19 mouse cellular contexts compared by ENCODE assay signal in the genomic region with DNA sequence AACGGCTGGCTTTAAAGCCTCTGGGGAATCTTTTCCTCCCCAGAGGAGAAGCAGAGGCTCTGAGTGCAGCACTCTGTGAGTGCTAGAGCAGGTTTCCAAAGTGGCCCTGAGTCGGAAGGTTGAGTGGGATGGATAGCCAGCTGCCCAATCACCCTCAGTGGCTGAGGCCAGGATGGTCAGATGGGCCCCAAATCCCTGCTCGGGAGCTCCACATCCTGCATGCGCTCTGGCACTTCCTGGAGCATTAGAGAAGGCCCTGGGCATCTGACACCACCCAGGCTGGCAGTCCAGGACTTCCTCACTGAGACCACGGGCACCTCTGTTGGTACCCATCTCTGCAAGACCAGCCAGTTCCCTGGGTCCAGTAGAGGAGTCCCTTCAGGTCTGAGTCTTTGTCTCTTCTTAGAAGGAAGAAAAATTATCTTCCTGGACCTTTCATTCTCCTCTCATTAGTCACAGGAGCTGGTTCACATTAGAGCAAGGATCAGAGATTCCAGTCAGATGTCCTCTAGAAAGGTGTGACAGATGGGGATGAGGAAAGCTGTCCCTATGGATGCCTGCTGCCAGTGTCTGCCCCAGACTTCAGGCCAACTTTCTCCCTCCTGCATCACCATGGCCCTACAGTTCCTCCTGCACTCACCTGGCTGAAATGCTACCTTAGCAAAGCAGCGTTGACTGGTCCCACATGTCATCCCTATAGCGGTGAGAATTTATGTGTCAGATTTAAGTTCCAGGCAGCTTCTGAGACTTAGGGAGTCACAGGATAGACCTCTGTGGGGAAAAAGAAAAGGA. TPM values are rescaled to one million over a fixed set of nuclear protein-coding genes. Genes with fewer than 3 reads are reported as not detected.
DNase-seq lines count a peak whose midpoint lies in the region; ATAC-seq and TF ChIP-seq lines count a peak whose summit lies in the region.
"Had no signal": no experiment of that assay in that cellular context is flagged by ENCODE, and none has a peak within 500 bp of the region (broad histone marks: within the 10 kb centered on the region; RNA-seq: fewer than 3 reads in every experiment).

No protein-coding gene starts in this region.

- peak overlapping the region; percentile 52; the same call in 1 of the 2 replicates for H3K27ac ChIP-seq in heart, embryonic 10.5 days
- no peak overlapping the region for H3K27ac ChIP-seq in liver, postnatal 0 days (ENCODE audit: low read depth)
- H3K27ac ChIP-seq in liver, embryonic 11.5 days (ENCODE audit: low read depth, low read length): no peak overlapping the region
- H3K27ac ChIP-seq: embryonic facial prominence, embryonic 10.5 days; forebrain, embryonic 15.5 days; heart, embryonic 15.5 days; hindbrain, embryonic 13.5 days; hindbrain, postnatal 0 days had no signal

- ATAC-seq in liver, postnatal 0 days: no peak
- ATAC-seq in liver, embryonic 11.5 days (replicated peaks; ENCODE audit: low FRiP score): no peak
- ATAC-seq: forebrain, embryonic 15.5 days; hindbrain, postnatal 0 days had no signal

- DNase-seq in heart, embryonic 10.5 days (ENCODE audit: low spot score): peak; percentile 74
- DNase-seq in heart, postnatal 36 days: no peak
- DNase-seq in liver, postnatal 0 days: peak; percentile 9
- no peak for DNase-seq in liver, embryonic 11.5 days (ENCODE audit: low spot score)
- peak; percentile 5 for DNase-seq in thymus, postnatal 4 days
- DNase-seq in thymus, postnatal 14 days: no peak
- DNase-seq: adrenal gland, adult 2 months; adrenal gland, postnatal 25 days; cerebellum, adult 18-20 months; cerebellum, adult 9-11 months; cerebellum, postnatal 36 days; gastrocnemius, postnatal 36 days; heart, adult 18-20 months had no signal

- H3K4me2 ChIP-seq in liver, postnatal 0 days (ENCODE audit: low read depth, low read length): no peak overlapping the region
- H3K4me2 ChIP-seq in liver, embryonic 11.5 days: no peak overlapping the region
- H3K4me2 ChIP-seq: forebrain, embryonic 15.5 days; heart, embryonic 11.5 days; heart, embryonic 15.5 days; hindbrain, embryonic 13.5 days had no signal

- WGBS in heart, embryonic 10.5 days: 89% methylated on average over 7 of the region's 7 CpGs
- WGBS in liver, postnatal 0 days (ENCODE audit: insufficient replicate concordance): 62% methylated on average over 7 of the region's 7 CpGs
- 78% methylated on average over 7 of the region's 7 CpGs for WGBS in liver, embryonic 11.5 days

- TF ChIP-seq EP300 in liver, postnatal 0 days (IDR thresholded peaks at IDR 0.05; ENCODE audit: low read depth): no peak

- H3K4me3 ChIP-seq in heart, embryonic 10.5 days: no peak overlapping the region
- no peak overlapping the region for H3K4me3 ChIP-seq in liver, postnatal 0 days (ENCODE audit: low read depth, low read length)
- H3K4me3 ChIP-seq in liver, embryonic 11.5 days (ENCODE audit: low read depth, low read length): no peak overlapping the region
- H3K4me3 ChIP-seq: embryonic facial prominence, embryonic 10.5 days; forebrain, embryonic 15.5 days; heart, embryonic 15.5 days; hindbrain, embryonic 13.5 days had no signal

- no peak for TF ChIP-seq CTCF in liver, postnatal 0 days (IDR thresholded peaks at IDR 0.05; ENCODE audit: low read depth)

- no peak overlapping the region for H3K9ac ChIP-seq in liver, postnatal 0 days (replicated peaks)
- no peak overlapping the region for H3K9ac ChIP-seq in liver, embryonic 11.5 days (ENCODE audit: low read depth, low read length)
- H3K9ac ChIP-seq: forebrain, embryonic 15.5 days; heart, embryonic 15.5 days; hindbrain, embryonic 13.5 days had no signal

- H3K9me3 ChIP-seq in heart, embryonic 10.5 days: no peaks in the 10 kb centered on the region
- no peaks in the 10 kb centered on the region for H3K9me3 ChIP-seq in liver, postnatal 0 days (ENCODE audit: low read length)
- H3K9me3 ChIP-seq in liver, embryonic 11.5 days (ENCODE audit: control insufficient read depth, low read length): no peaks in the 10 kb centered on the region
- H3K9me3 ChIP-seq: embryonic facial prominence, embryonic 10.5 days; forebrain, embryonic 15.5 days; heart, embryonic 15.5 days; hindbrain, embryonic 13.5 days had no signal

- H3K27me3 ChIP-seq in heart, embryonic 10.5 days (ENCODE audit: insufficient read depth, poor library complexity, severe bottlenecking): no peaks in the 10 kb centered on the region
- H3K27me3 ChIP-seq in liver, postnatal 0 days (ENCODE audit: insufficient read depth, low read length): no peaks in the 10 kb centered on the region
- H3K27me3 ChIP-seq in liver, embryonic 11.5 days (replicated peaks; ENCODE audit: control insufficient read depth, insufficient read depth, low read length): no peaks in the 10 kb centered on the region; the same call in 1 of the 2 replicates
- H3K27me3 ChIP-seq: forebrain, embryonic 15.5 days; heart, embryonic 15.5 days; hindbrain, embryonic 13.5 days had no signal

- H3K36me3 ChIP-seq in heart, embryonic 10.5 days: no peaks in the 10 kb centered on the region
- H3K36me3 ChIP-seq in liver, postnatal 0 days (replicated peaks; ENCODE audit: insufficient read depth, low read length): no peaks in the 10 kb centered on the region
- H3K36me3 ChIP-seq in liver, embryonic 11.5 days (ENCODE audit: control insufficient read depth, insufficient read depth, low read length): no peaks in the 10 kb centered on the region
- H3K36me3 ChIP-seq: embryonic facial prominence, embryonic 10.5 days; forebrain, embryonic 15.5 days; heart, embryonic 15.5 days; hindbrain, embryonic 13.5 days had no signal

- peaks cover 49% of the 10 kb centered on the region for H3K4me1 ChIP-seq in heart, embryonic 10.5 days
- no peaks in the 10 kb centered on the region for H3K4me1 ChIP-seq in liver, postnatal 0 days (ENCODE audit: insufficient read depth)
- H3K4me1 ChIP-seq in liver, embryonic 11.5 days (replicated peaks; ENCODE audit: control insufficient read depth, insufficient read depth, low read length): no peaks in the 10 kb centered on the region
- H3K4me1 ChIP-seq: embryonic facial prominence, embryonic 10.5 days; forebrain, embryonic 15.5 days; hindbrain, embryonic 13.5 days had no signal

- intact Hi-C loops in heart, postnatal 36 days (cut with DNase I): no loop called here

RNA-seq across cellular contexts. Expression of a gene that starts 8.8 kb away (rescaled TPM):
- 10.8 and 15.4 TPM in 2 replicates for polyA plus RNA-seq in heart, embryonic 10.5 days (2016; fragmentation: Nextera tagmentation; extraction: Ambion mirVana)
- 100 to 1,000 TPM; 339 to 436 TPM for total RNA-seq in heart, postnatal 36 days (2021)
- polyA plus RNA-seq in liver, postnatal 0 days (2015; fragmentation: Nextera tagmentation; extraction: Ambion mirVana): 0.79 and 0.94 TPM in 2 replicates
- 2.3 and 2.4 TPM in 2 replicates for polyA plus RNA-seq in liver, embryonic 11.5 days (2014; fragmentation: Nextera tagmentation; extraction: Ambion mirVana)

Comparison
In these comparisons a context has a peak if more than half of its experiments do, and no peak if none do; other contexts are left out.
1. DNase-seq: peak in heart, embryonic 10.5 days (single experiment), liver, postnatal 0 days (single experiment) and thymus, postnatal 4 days (single experiment); none in heart, postnatal 36 days (0 of 2), liver, embryonic 11.5 days (single experiment) and thymus, postnatal 14 days (single experiment).